Mouse (Mus musculus) macrophage (primary cell): ENCODE measurements at regions not wholly inside any gene's neighbourhood (a gene's known extent, or its start where the extent isn't known, plus 50 kb on each side); places are given as distances from the start of the nearest gene placed in this dataset.

Source experiments
- H3K27ac ChIP-seq: fragments of 350-480 bp; formaldehyde crosslinking; 2 replicates; pipeline ENCODE4 v1.9.0; 2021
- H3K36me3 ChIP-seq: fragments of 350-480 bp; formaldehyde crosslinking; 2 replicates; pipeline ENCODE4 v1.9.0; 2021; ENCODE audit errors: inconsistent target
- H3K4me3 ChIP-seq: fragments of 350-480 bp; formaldehyde crosslinking; 2 replicates; pipeline ENCODE4 v1.9.0; 2021; ENCODE audit errors: inconsistent target
- H3K79me2 ChIP-seq: fragments of 350-480 bp; formaldehyde crosslinking; 2 replicates; pipeline ENCODE4 v1.9.0; 2021; ENCODE audit errors: inconsistent target
- WGBS: methylation state at CpG from one replicate; pipeline ENCODE4 v1.1.7; 2026; ENCODE audit warnings: inconsistent platforms; ENCODE audit not compliant: missing documents; 5-methylcytosine and 5-hydroxymethylcytosine counted together

DNA sequence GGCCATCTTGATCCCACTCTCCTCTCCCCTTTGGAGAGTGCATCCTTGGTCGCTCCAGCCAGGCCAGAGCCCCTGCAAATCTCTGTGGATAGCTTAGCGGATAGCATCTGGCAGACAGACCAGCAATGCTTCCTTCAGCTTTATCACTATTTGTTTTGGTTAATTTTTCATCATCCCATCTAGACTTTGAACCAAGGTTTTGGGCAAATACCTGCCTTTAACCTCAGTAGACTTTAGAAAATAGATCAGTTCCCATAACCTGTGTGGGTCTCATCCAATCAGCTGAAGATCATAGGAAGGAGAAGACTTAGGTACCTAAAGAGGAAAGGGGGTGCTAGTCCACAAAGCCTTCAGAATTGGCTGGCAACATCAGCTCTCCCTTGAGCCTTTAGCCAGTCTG is 327.2 kb upstream of the Gm10131 start:
- Histone ChIP-seq H3K4me3 (no peak overlapping the region), H3K27ac (no peak overlapping the region), H3K36me3 (no peaks in the 10 kb centered on the region), H3K79me2 (no peaks in the 10 kb centered on the region)
- 96% methylated on average over 2 of the region's 2 CpGs for WGBS

DNA sequence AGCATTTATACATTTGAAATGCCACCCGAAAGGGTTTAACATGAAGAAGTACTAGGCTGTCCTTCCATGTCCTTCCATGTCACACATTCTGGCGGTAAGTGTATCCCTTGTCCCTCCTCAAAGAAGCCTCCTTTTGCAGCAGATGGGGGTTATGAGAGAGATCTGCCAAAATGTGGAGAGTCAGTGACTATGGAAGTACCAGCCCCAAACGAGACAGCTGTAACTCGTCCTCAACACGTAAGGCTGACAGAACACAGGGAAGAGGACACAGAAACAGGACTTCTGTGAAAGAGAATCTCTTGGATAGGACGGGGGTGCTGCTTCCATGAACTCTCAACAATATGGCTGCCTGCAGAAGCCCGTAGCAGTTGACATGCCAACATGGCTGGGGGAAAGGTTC is 320.4 kb upstream of the Gm10131 start:
- Histone ChIP-seq H3K79me2 (no peaks in the 10 kb centered on the region), H3K4me3 (no peak overlapping the region), H3K36me3 (no peaks in the 10 kb centered on the region), H3K27ac (no peak overlapping the region)
- 92% methylated on average over 7 of the region's 7 CpGs for WGBS

GRCm38 (mm10) chr8:34429231-34429630 is 317.7 kb upstream of the Gm10131 start:
- H3K36me3 ChIP-seq = no peaks in the 10 kb centered on the region
- H3K27ac ChIP-seq = no peak overlapping the region
- 96% methylated on average over 3 of the region's 3 CpGs for WGBS
- H3K4me3 ChIP-seq = no peak overlapping the region
- H3K79me2 ChIP-seq = no peaks in the 10 kb centered on the region

DNA sequence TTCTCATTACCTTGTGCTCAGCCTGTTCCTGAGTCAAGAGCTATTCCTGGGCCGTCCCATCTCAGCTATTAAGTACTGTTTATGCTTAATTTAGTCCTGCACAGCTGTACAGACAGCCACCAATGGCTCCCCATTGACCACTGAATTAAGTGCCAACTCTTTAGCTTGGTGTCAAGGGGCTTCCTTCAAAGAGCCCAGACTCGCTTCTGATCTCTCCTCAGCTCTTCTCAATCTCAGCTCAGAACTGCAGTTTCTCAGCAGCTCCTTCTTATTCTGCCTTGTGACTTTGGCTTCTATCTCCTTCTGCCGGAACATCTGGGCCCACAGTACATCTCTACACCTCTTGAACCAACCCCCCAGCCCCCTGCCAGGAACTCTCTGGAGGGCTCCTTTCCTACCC is 290.0 kb upstream of the Gm10131 start:
- H3K79me2 ChIP-seq = no peaks in the 10 kb centered on the region
- H3K27ac ChIP-seq = no peak overlapping the region
- 89% methylated on average over 3 of the region's 3 CpGs for WGBS
- no peaks in the 10 kb centered on the region for H3K36me3 ChIP-seq
- no peak overlapping the region for H3K4me3 ChIP-seq

GRCm38 (mm10) chr8:34398914-34399813 is 287.6 kb upstream of the Gm10131 start:
- Histone ChIP-seq H3K79me2 (no peaks in the 10 kb centered on the region), H3K36me3 (no peaks in the 10 kb centered on the region), H3K27ac (no peak overlapping the region), H3K4me3 (no peak overlapping the region)
- 88% methylated on average over 14 of the region's 14 CpGs for WGBS

GRCm38 (mm10) chr8:34397583-34398411 is 286.3 kb upstream of the Gm10131 start:
- no peak overlapping the region for H3K4me3 ChIP-seq
- 16% methylated on average over 23 of the region's 23 CpGs for WGBS
- H3K36me3 ChIP-seq = no peaks in the 10 kb centered on the region
- no peak overlapping the region for H3K27ac ChIP-seq
- no peaks in the 10 kb centered on the region for H3K79me2 ChIP-seq

DNA sequence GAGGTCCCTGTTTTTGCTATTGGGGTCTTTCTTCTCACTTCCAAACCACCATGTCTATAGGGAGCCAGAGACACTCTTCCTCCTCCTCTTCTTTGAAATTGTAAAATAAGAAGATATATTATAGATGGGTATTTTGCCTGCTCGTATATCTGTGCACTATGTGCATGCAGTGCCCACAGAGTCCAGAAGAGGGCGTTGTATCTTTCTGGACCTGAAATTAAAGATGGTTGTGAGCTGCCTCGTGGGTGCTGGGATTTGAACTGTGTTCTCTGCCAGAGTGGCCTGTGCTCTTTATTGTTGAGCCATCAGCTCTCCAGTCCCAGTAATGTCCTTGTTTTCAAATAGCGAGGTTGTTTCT is 285.7 kb upstream of the Gm10131 start:
- H3K27ac ChIP-seq = no peak overlapping the region
- no peak overlapping the region for H3K4me3 ChIP-seq
- 31% methylated on average over 4 of the region's 4 CpGs for WGBS
- H3K79me2 ChIP-seq = no peaks in the 10 kb centered on the region
- H3K36me3 ChIP-seq = no peaks in the 10 kb centered on the region

DNA sequence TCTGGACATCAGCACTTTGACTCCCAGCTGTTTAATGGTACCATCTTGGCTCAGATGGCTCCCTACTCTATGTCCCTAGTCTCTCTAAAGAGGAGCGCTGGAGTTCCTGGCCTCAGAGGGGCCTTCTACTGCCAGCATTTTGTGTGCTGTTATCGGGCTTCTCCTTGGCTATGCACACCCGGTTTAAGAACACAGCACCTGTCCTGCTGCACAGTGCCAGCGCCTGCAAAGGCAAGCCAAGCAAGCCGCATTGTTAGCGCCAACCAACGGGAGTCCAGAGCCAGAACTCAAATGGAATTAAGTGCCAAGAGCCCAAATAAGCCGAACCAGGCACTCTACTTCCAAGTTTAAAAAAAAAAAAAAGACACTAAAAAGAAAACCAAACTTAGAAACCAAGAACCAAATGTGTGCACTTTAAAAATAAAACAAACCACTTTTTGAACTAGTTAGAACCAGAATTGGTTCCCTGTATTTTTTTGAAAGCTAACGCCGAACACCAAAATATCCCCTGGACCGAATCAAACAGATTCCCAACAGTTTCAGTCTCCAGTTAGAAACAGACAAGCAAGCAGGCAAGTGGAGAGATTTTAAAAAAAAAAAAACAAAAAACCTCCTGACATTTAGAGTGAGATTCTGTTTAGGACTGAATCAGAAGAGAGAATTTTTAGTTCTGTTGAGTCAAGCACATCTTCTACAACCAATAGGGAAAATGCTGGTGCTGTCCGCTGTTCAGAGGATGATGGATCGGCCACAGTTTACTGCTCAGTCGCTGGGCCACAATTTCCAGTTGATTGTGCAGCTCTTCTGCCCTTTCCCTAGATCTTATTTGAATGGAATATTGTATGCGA is 281.7 kb upstream of the Gm10131 start:
- H3K79me2 ChIP-seq = no peaks in the 10 kb centered on the region
- no peak overlapping the region for H3K4me3 ChIP-seq
- H3K36me3 ChIP-seq = no peaks in the 10 kb centered on the region
- H3K27ac ChIP-seq = no peak overlapping the region
- 94% methylated on average over 15 of the region's 15 CpGs for WGBS

GRCm38 (mm10) chr8:34392208-34392980 is 280.9 kb upstream of the Gm10131 start:
- 91% methylated on average over 14 of the region's 14 CpGs for WGBS
- no peaks in the 10 kb centered on the region for H3K79me2 ChIP-seq
- no peak overlapping the region for H3K4me3 ChIP-seq
- no peak overlapping the region for H3K27ac ChIP-seq
- H3K36me3 ChIP-seq = no peaks in the 10 kb centered on the region

- 96% methylated on average over 10 of the region's 10 CpGs for WGBS
- Histone ChIP-seq H3K36me3 (no peaks in the 10 kb centered on the region), H3K79me2 (no peaks in the 10 kb centered on the region), H3K4me3 (no peak overlapping the region), H3K27ac (no peak overlapping the region)
Measured at GRCm38 (mm10) chr8:34385806-34386439, 274.4 kb upstream of the Gm10131 start.

GRCm38 (mm10) chr8:34380615-34381014 is 269.1 kb upstream of the Gm10131 start:
- 93% methylated on average over 19 of the region's 19 CpGs for WGBS
- Histone ChIP-seq H3K4me3 (no peak overlapping the region), H3K36me3 (no peaks in the 10 kb centered on the region), H3K79me2 (no peaks in the 10 kb centered on the region), H3K27ac (no peak overlapping the region)

GRCm38 (mm10) chr8:34377154-34377553 is 265.6 kb upstream of the Gm10131 start:
- H3K36me3 ChIP-seq = no peaks in the 10 kb centered on the region
- no peak overlapping the region for H3K27ac ChIP-seq
- 79% methylated on average over 3 of the region's 3 CpGs for WGBS
- no peaks in the 10 kb centered on the region for H3K79me2 ChIP-seq
- H3K4me3 ChIP-seq = no peak overlapping the region

GRCm38 (mm10) chr8:34374242-34374641 is 262.7 kb upstream of the Gm10131 start:
- Histone ChIP-seq H3K79me2 (no peaks in the 10 kb centered on the region), H3K27ac (no peak overlapping the region), H3K4me3 (no peak overlapping the region), H3K36me3 (no peaks in the 10 kb centered on the region)
- 94% methylated on average over 9 of the region's 9 CpGs for WGBS

GRCm38 (mm10) chr8:34372666-34372980 is 261.1 kb upstream of the Gm10131 start:
- no peaks in the 10 kb centered on the region for H3K36me3 ChIP-seq
- no peak overlapping the region for H3K27ac ChIP-seq
- WGBS = 83% methylated on average over 6 of the region's 6 CpGs
- no peak overlapping the region for H3K4me3 ChIP-seq
- H3K79me2 ChIP-seq = no peaks in the 10 kb centered on the region
